Mouse (Mus musculus): ENCODE measurements around the gene Gm17334.

- TF ChIP-seq CTCF (IDR thresholded peaks at IDR 0.05; ENCODE audit: borderline replicate concordance, insufficient read depth, low read depth, low read length) (no peak), POLR2A (IDR thresholded peaks at IDR 0.05; ENCODE audit: borderline replicate concordance, insufficient read depth, low read length) (no peak)
These were observed 39.2 kb downstream of the Gm17334 start for GRCm38 (mm10) chr11:53733824-53734223.
